In genomic region chr10:25526622-25527021, GRCm38 (mm10) we compare ENCODE assay signal across 33 mouse cellular contexts. TPM values are rescaled to one million over a fixed set of nuclear protein-coding genes. Genes with fewer than 3 reads are reported as not detected.
DNase-seq lines count a peak whose midpoint lies in the region; ATAC-seq lines count a peak whose summit lies in the region.
"Had no signal": no experiment of that assay in that cellular context is flagged by ENCODE, and none has a peak within 500 bp of the region (broad histone marks: within the 10 kb centered on the region; RNA-seq: fewer than 3 reads in every experiment).

No protein-coding gene starts in this region.

- no peak overlapping the region for H3K4me2 ChIP-seq in embryonic facial prominence, embryonic 15.5 days (replicated peaks)
- H3K4me2 ChIP-seq in limb, embryonic 15.5 days: no peak overlapping the region
- H3K4me2 ChIP-seq: hindbrain, embryonic 15.5 days; liver, embryonic 11.5 days; lung, embryonic 15.5 days; neural tube, embryonic 15.5 days had no signal

- WGBS in embryonic facial prominence, embryonic 15.5 days: 79% methylated on average over 4 of the region's 4 CpGs
- 71% methylated on average over 4 of the region's 4 CpGs for WGBS in limb, embryonic 15.5 days

- H3K4me1 ChIP-seq in embryonic facial prominence, embryonic 15.5 days: no peaks in the 10 kb centered on the region
- peaks cover 5% of the 10 kb centered on the region for H3K4me1 ChIP-seq in limb, embryonic 15.5 days
- H3K4me1 ChIP-seq: hindbrain, embryonic 10.5 days; hindbrain, embryonic 15.5 days; megakaryocyte, embryonic 14.5 days had no signal

- peak overlapping the region; percentile 71 for H3K27ac ChIP-seq in embryonic facial prominence, embryonic 15.5 days (replicated peaks)
- peak overlapping the region; percentile 57 for H3K27ac ChIP-seq in limb, embryonic 15.5 days
- H3K27ac ChIP-seq: hindbrain, embryonic 10.5 days; hindbrain, embryonic 15.5 days; lung, embryonic 15.5 days; neural tube, embryonic 15.5 days had no signal

- H3K27me3 ChIP-seq in embryonic facial prominence, embryonic 15.5 days: no peaks in the 10 kb centered on the region
- H3K27me3 ChIP-seq in limb, embryonic 15.5 days: no peaks in the 10 kb centered on the region
- H3K27me3 ChIP-seq: hindbrain, embryonic 15.5 days; lung, embryonic 15.5 days; megakaryocyte, embryonic 14.5 days; neural tube, embryonic 15.5 days had no signal

- no peaks in the 10 kb centered on the region for H3K9me3 ChIP-seq in embryonic facial prominence, embryonic 15.5 days (replicated peaks)
- no peaks in the 10 kb centered on the region for H3K9me3 ChIP-seq in limb, embryonic 15.5 days
- H3K9me3 ChIP-seq: hindbrain, embryonic 10.5 days; hindbrain, embryonic 15.5 days; lung, embryonic 15.5 days; megakaryocyte, embryonic 14.5 days; neural tube, embryonic 15.5 days had no signal

- intact Hi-C loops in gastrocnemius, postnatal 14 days (cut with DNase I; ENCODE audit: low total_unique reads): no loop called here
- intact Hi-C loops in left cerebral cortex, postnatal 25 days (cut with DNase I): no loop called here

- no peak for ATAC-seq in embryonic facial prominence, embryonic 15.5 days (ENCODE audit: insufficient number of reproducible peaks, low FRiP score, low TSS enrichment, low read depth)
- no peak for ATAC-seq in limb, embryonic 15.5 days (ENCODE audit: insufficient number of reproducible peaks, low FRiP score, low TSS enrichment, low read depth)
- ATAC-seq: activated CD4-positive, CD25-positive, alpha-beta regulatory T cell, adult 4 months; forebrain, embryonic 14.5 days; inflammation-experienced regulatory T-cells, adult 6 months had no signal

- peaks cover 14% of the 10 kb centered on the region for H3K36me3 ChIP-seq in embryonic facial prominence, embryonic 15.5 days
- peaks cover 13% of the 10 kb centered on the region for H3K36me3 ChIP-seq in limb, embryonic 15.5 days
- H3K36me3 ChIP-seq: hindbrain, embryonic 10.5 days; hindbrain, embryonic 15.5 days; neural tube, embryonic 15.5 days had no signal

- no peak overlapping the region for H3K4me3 ChIP-seq in embryonic facial prominence, embryonic 15.5 days (replicated peaks)
- no peak overlapping the region for H3K4me3 ChIP-seq in limb, embryonic 15.5 days
- H3K4me3 ChIP-seq: hindbrain, embryonic 10.5 days; hindbrain, embryonic 15.5 days; lung, embryonic 15.5 days; megakaryocyte, embryonic 14.5 days; neural tube, embryonic 15.5 days had no signal

- no peak overlapping the region for H3K9ac ChIP-seq in embryonic facial prominence, embryonic 15.5 days
- no peak overlapping the region for H3K9ac ChIP-seq in limb, embryonic 15.5 days
- H3K9ac ChIP-seq: hindbrain, embryonic 15.5 days; lung, embryonic 15.5 days; neural tube, embryonic 15.5 days had no signal

- peak; percentile 26 for DNase-seq in gastrocnemius, postnatal 14 days
- DNase-seq in gastrocnemius, adult 18-20 months (ENCODE audit: low spot score): no peak
- DNase-seq in right cerebral cortex, postnatal 4 days: peak; percentile 18
- DNase-seq in right cerebral cortex, postnatal 14 days: no peak
- DNase-seq in left cerebral cortex, postnatal 25 days (ENCODE audit: low spot score in 2 of 2): no peak
- DNase-seq: adrenal gland, adult 2 months; adrenal gland, postnatal 36 days; cerebellum, adult 2 months; cerebellum, postnatal 14 days; kidney, adult 2 months; kidney, postnatal 4 days; left cerebral cortex, postnatal 4 days; lung, postnatal 4 days; midbrain, embryonic 14.5 days had no signal

RNA-seq across cellular contexts. Expression of gene Smlr1, which starts 9.4 kb away (rescaled TPM):
- not detected for total RNA-seq in gastrocnemius, postnatal 14 days (2021)
- total RNA-seq in gastrocnemius, adult 18-20 months (2021): not detected
- 0.20 TPM in 1 of 2 replicates, not detected in the other for polyA plus RNA-seq in embryonic facial prominence, embryonic 15.5 days (2015; fragmentation: Nextera tagmentation; extraction: Ambion mirVana)
- not detected in 2 replicates for polyA plus RNA-seq in limb, embryonic 15.5 days (2015; fragmentation: Nextera tagmentation; extraction: Ambion mirVana)
- not detected for total RNA-seq in left cerebral cortex, postnatal 25 days (2021)
- total RNA-seq: adrenal gland, adult 2 months; adrenal gland, postnatal 36 days; heart, adult 8-10 months; heart, postnatal 14 days; layer of hippocampus, adult 8-10 months; layer of hippocampus, postnatal 25 days; left cerebral cortex, adult 8-10 months; left cerebral cortex, postnatal 4 days; monocyte, adult 5-6 weeks had no signal
- polyA plus RNA-seq: activated CD4-positive, CD25-positive, alpha-beta regulatory T cell, adult 4 months; adrenal gland, adult 2 months; cerebellum, adult 2 months; cortical plate, adult 2 months; forebrain, embryonic 14.5 days; heart, embryonic 14.5 days; hindbrain, embryonic 10.5 days; hindbrain, embryonic 15.5 days; inflammation-experienced regulatory T-cells, adult 6 months; lung, embryonic 15.5 days; midbrain, embryonic 14.5 days; neural tube, embryonic 15.5 days had no signal

Comparison
In these comparisons a context has a peak if more than half of its experiments do, and no peak if none do; other contexts are left out.
1. DNase-seq: peak in gastrocnemius, postnatal 14 days (single experiment) and right cerebral cortex, postnatal 4 days (single experiment); none in gastrocnemius, adult 18-20 months (single experiment), right cerebral cortex, postnatal 14 days (single experiment) and left cerebral cortex, postnatal 25 days (0 of 2).